Mouse (Mus musculus) embryonic facial prominence, embryonic 13.5 days (tissue): ENCODE measurements around the gene Arhgap44. TPM values are rescaled to one million over a fixed set of nuclear protein-coding genes. Genes with fewer than 3 reads are reported as not detected.

Experiments
- microRNA-seq: library from miRNA; unstranded; fragments of <30 nt; microRNA quantifications from one replicate; pipeline ENCODE4, GENCODE M21; 2016
- polyA plus RNA-seq: library from polyadenylated mRNA; unstranded; fragments of >200 nt; fragmentation: Nextera tagmentation; extraction: Ambion mirVana; gene quantifications from 2 replicates; pipeline ENCODE4 v1.2.1, GENCODE M21; 2015

Gene Arhgap44
- polyA plus RNA-seq, 1 experiment from 2014 or later, result 5.0 TPM

Small RNAs within 50 kb of the gene (microRNA-seq; reads per million reads assigned to microRNA genes)
- not detected for gene Gm25991

Other genes starting within 250 kb of the Arhgap44 start
- gene Elac2, start 183.9 kb downstream of the Arhgap44 start, polyA plus RNA-seq, result 23.8 and 28.4 TPM in 2 replicates
- not detected in 2 replicates for gene 1700086D15Rik, start 3.1 kb downstream of the Arhgap44 start, polyA plus RNA-seq
- 0.94 and 2.1 TPM in 2 replicates for gene Myocd, start 107.0 kb upstream of the Arhgap44 start, polyA plus RNA-seq